Mouse (Mus musculus): ENCODE results near the gene Vmn1r11. TPM values are rescaled to one million over a fixed set of nuclear protein-coding genes. Genes with fewer than 3 reads are reported as not detected.

Gene Vmn1r11
- not detected in 2 replicates for polyA plus RNA-seq (2012; rRNA removed)

DNA sequence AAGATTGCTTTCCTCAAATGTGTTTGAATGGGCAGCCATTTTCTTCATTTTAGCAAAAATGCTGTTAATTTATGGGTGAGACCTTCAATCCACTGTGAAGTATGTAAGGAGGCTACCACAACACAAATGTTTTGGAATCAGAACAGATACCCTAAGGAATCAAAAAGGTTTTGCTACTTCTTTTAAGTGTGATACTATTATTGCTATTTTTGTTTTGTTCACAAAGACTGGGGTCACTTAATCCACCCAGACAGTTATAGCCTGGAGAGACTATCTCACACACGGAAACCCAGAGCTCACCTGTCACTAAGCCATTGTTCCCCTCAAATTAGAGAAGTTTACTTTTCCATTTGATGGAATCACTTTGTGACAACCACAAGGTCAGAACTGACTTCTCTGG is at the start of gene Vmn1r11:
Vmn1r11 (plus strand) TSS at position 301 of the 400 bp plus-strand sequence.
- no peaks in the 10 kb centered on the region for H3K4me1 ChIP-seq (ENCODE audit: control insufficient read depth, insufficient read depth, low read length)
- no peak within 1 kb of the TSS for H3K4me3 ChIP-seq (replicated peaks; ENCODE audit: extremely low read depth, low read depth, low read length)
- WGBS: 56% methylated on average over 1 of the region's 1 CpGs
- no peak for DNase-seq
- no peak for TF ChIP-seq CTCF (IDR thresholded peaks at IDR 0.05; ENCODE audit: insufficient read depth, low read length)
- TF ChIP-seq POLR2A (IDR thresholded peaks at IDR 0.05; ENCODE audit: borderline replicate concordance, extremely low read depth, low read depth, low read length): no peak

DNA sequence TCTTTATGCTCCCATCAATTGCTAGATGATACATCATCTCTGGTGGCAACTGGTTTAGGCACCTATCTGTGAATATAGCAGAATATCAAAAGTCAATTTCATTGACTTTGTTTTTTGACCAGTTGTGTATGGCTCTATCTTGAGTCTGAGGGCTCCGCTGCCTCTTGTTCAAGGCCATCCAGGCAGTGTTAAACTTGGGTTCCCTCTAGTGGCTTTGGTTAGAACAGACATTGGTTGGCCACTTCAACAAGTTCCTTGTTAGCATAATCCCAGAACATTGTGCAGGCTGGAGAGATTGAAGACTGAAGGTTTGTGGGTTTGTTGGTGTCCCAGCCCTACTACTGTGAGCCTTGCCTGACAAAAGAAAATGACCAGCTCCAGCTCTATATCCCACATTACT is 26.9 kb upstream of the Vmn1r11 start:
- 59% methylated on average over 1 of the region's 1 CpGs for WGBS
- DNase-seq: no peak
- H3K4me3 ChIP-seq (replicated peaks; ENCODE audit: extremely low read depth, low read depth, low read length): no peak overlapping the region
- H3K4me1 ChIP-seq (ENCODE audit: control insufficient read depth, insufficient read depth, low read length): no peaks in the 10 kb centered on the region
- TF ChIP-seq CTCF (IDR thresholded peaks at IDR 0.05; ENCODE audit: insufficient read depth, low read length) (no peak), POLR2A (IDR thresholded peaks at IDR 0.05; ENCODE audit: borderline replicate concordance, extremely low read depth, low read depth, low read length) (no peak)

DNA sequence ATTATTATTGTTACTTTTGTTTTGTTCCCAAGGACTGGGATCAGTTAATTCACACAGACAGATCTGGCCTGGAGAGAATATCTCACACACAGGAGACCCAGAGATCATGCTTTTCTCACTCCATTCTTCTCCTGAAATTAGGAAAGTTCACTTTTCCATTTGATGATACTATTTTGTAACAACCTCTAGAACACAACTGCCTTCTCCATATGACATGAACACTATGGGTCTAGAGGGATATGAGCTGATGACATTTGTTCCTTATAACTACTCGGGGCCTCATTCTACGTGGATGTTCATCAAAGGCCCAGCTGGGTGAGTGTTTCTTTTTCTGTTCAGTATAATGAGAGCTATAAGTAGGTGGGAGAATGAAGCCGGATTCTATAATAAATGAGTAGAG is 24.1 kb upstream of the Vmn1r11 start, which contains the start of gene Vmn1r10:
Vmn1r10 (plus strand) TSS at position 301 of the 400 bp plus-strand sequence.
- no peak within 1 kb of the TSS for H3K4me3 ChIP-seq (replicated peaks; ENCODE audit: extremely low read depth, low read depth, low read length)
- H3K4me1 ChIP-seq (ENCODE audit: control insufficient read depth, insufficient read depth, low read length): no peaks in the 10 kb centered on the region
- TF ChIP-seq CTCF (IDR thresholded peaks at IDR 0.05; ENCODE audit: insufficient read depth, low read length) (no peak), POLR2A (IDR thresholded peaks at IDR 0.05; ENCODE audit: borderline replicate concordance, extremely low read depth, low read depth, low read length) (no peak)
- DNase-seq: no peak
- 81% methylated on average over 3 of the region's 3 CpGs for whole genome bisulfite sequencing

DNA sequence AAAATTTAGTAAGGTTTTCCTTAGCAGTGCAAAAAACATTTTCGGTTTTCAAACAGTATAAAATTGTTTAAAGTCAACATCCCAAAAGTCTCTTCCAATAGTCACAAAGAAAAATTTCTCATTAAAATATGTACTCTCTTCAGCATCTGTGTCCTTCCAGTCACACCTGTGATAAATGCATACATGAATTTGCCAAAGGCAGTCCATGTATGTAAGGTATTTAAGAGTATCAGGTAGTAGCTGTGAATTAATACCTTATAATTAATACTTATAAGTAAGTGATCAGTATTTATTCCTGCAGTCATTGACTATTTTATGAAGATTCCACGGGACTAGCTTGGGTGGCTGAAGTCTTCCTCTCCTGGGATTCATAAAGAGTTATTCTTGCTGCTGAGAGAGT is 23.4 kb downstream of the Vmn1r11 start, which contains the start of gene Vmn1r12:
Vmn1r12 (plus strand) TSS at position 301 of the 400 bp plus-strand sequence.
- DNase-seq: no peak
- no peak within 1 kb of the TSS for H3K4me3 ChIP-seq (replicated peaks; ENCODE audit: extremely low read depth, low read depth, low read length)
- no peaks in the 10 kb centered on the region for H3K4me1 ChIP-seq (ENCODE audit: control insufficient read depth, insufficient read depth, low read length)
- WGBS: 67% methylated on average over 2 of the region's 2 CpGs
- no peak for TF ChIP-seq CTCF (IDR thresholded peaks at IDR 0.05; ENCODE audit: insufficient read depth, low read length)
- TF ChIP-seq POLR2A (IDR thresholded peaks at IDR 0.05; ENCODE audit: borderline replicate concordance, extremely low read depth, low read depth, low read length): no peak

Other genes with a start within 250 kb of the Vmn1r11 start
- 5.2 and 6.0 TPM in 2 replicates for gene Nt5c3, start 209.5 kb upstream of the Vmn1r11 start, polyA plus RNA-seq (2012; rRNA removed)
- 0.05 and 0.08 TPM in 2 replicates for gene Vmn1r4, start 209.4 kb upstream of the Vmn1r11 start, polyA plus RNA-seq (2012; rRNA removed)
- not detected in 2 replicates for gene Vmn1r5, start 163.2 kb upstream of the Vmn1r11 start, polyA plus RNA-seq (2012; rRNA removed)
- not detected in 2 replicates for gene Vmn1r6, start 136.2 kb upstream of the Vmn1r11 start, polyA plus RNA-seq (2012; rRNA removed)
- not detected in 2 replicates for gene Vmn1r7, start 108.1 kb upstream of the Vmn1r11 start, polyA plus RNA-seq (2012; rRNA removed)
- not detected in 2 replicates for gene Vmn1r8, start 101.2 kb upstream of the Vmn1r11 start, polyA plus RNA-seq (2012; rRNA removed)
- not detected in 2 replicates for gene Vmn1r9, start 66.7 kb upstream of the Vmn1r11 start, polyA plus RNA-seq (2012; rRNA removed)
- not detected in 2 replicates for gene Vmn1r10, start 24.0 kb upstream of the Vmn1r11 start, polyA plus RNA-seq (2012; rRNA removed)
- not detected in 2 replicates for gene Vmn1r12, start 23.5 kb downstream of the Vmn1r11 start, polyA plus RNA-seq (2012; rRNA removed)
- gene Vmn1r13, start 69.8 kb downstream of the Vmn1r11 start, polyA plus RNA-seq (2012; rRNA removed): not detected in 2 replicates
- gene Vmn1r14, start 98.2 kb downstream of the Vmn1r11 start, polyA plus RNA-seq (2012; rRNA removed): not detected in 2 replicates
- gene Vmn1r15, start 124.5 kb downstream of the Vmn1r11 start, polyA plus RNA-seq (2012; rRNA removed): not detected in 2 replicates
- not detected in 2 replicates for gene Vmn1r16, start 196.0 kb downstream of the Vmn1r11 start, polyA plus RNA-seq (2012; rRNA removed)
- gene Vmn1r17, start 230.3 kb downstream of the Vmn1r11 start, polyA plus RNA-seq (2012; rRNA removed): not detected in 2 replicates

All from lung, adult 2 months (tissue).